Mouse (Mus musculus): ENCODE measurements around the gene Clrn2. TPM values are rescaled to one million over a fixed set of nuclear protein-coding genes. Genes with fewer than 3 reads are reported as not detected.

Gene Clrn2
- polyA plus RNA-seq, 1 experiment from 2014 or later = 0.86 TPM

DNA sequence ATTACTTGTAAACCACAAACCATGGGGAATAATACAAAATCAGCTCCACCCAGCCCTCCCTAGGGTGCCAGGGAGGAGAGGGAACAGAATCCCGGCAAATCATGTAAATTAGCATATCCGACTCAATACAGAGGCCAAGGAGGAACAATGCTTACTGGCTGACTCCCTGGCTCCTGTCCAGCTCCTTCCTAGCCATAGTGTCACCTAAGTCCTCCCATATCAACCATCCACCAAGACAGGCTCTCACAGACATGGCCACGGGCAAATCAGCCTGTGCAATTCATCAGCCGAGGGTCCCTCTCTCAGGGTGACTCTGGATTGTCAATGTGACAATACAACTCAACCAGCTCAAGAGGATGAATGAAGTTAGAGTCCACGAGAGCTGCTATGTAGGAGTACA lies 4.9 kb upstream of the Clrn2 start:
- Histone ChIP-seq H3K27ac (ENCODE audit: low read depth, low read length) (no peak overlapping the region), H3K4me2 (peak overlapping the region; percentile 68), H3K27me3 (ENCODE audit: control insufficient read depth, insufficient read depth, low read length) (no peaks in the 10 kb centered on the region), H3K9ac (ENCODE audit: low read length) (no peak overlapping the region), H3K4me3 (ENCODE audit: low read depth, low read length) (peak overlapping the region; percentile 47; the same call in 1 of the 2 replicates), H3K36me3 (ENCODE audit: control insufficient read depth, insufficient read depth, low read length) (no peaks in the 10 kb centered on the region; the same call in 1 of the 2 replicates), H3K4me1 (ENCODE audit: control insufficient read depth, insufficient read depth, low read length) (peaks cover 10% of the 10 kb centered on the region; the same call in 1 of the 2 replicates), H3K9me3 (ENCODE audit: control insufficient read depth, low read length) (no peaks in the 10 kb centered on the region)
- no peak for ATAC-seq (ENCODE audit: low FRiP score)
- WGBS = 39% methylated on average over 5 of the region's 5 CpGs
- DNase-seq (ENCODE audit: low spot score, missing footprints) = no peak

DNA sequence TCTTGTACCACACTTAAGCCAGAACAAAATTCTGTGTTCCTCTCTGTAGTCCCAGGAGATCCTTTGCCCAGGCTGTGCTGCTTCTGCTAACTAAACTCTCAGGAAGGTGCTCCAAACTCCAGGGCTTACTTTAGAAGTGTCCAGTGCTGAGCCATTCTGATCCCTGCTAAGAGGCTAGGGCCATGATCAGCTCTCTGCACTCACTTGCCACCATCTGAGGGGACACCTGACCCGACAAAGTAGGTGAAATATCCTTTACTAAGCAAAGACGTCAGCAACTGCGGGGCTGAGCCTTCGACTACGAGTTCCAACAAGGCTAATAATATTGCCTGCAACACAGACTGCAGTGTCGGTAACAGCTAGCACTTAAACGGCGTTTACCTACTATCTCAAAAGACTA lies 4.3 kb upstream of the Clrn2 start:
- Histone ChIP-seq H3K27me3 (ENCODE audit: control insufficient read depth, insufficient read depth, low read length) (no peaks in the 10 kb centered on the region), H3K9me3 (ENCODE audit: control insufficient read depth, low read length) (no peaks in the 10 kb centered on the region), H3K9ac (ENCODE audit: low read length) (peak overlapping the region; percentile 60; the same call in 1 of the 2 replicates), H3K4me3 (ENCODE audit: low read depth, low read length) (peak overlapping the region; percentile 47), H3K4me2 (peak overlapping the region; percentile 68), H3K4me1 (ENCODE audit: control insufficient read depth, insufficient read depth, low read length) (peaks cover 10% of the 10 kb centered on the region; the same call in 1 of the 2 replicates), H3K36me3 (ENCODE audit: control insufficient read depth, insufficient read depth, low read length) (no peaks in the 10 kb centered on the region; the same call in 1 of the 2 replicates), H3K27ac (ENCODE audit: low read depth, low read length) (no peak overlapping the region)
- 6% methylated on average over 8 of the region's 8 CpGs for WGBS
- DNase-seq (ENCODE audit: low spot score, missing footprints) = no peak
- no peak for ATAC-seq (ENCODE audit: low FRiP score)

DNA sequence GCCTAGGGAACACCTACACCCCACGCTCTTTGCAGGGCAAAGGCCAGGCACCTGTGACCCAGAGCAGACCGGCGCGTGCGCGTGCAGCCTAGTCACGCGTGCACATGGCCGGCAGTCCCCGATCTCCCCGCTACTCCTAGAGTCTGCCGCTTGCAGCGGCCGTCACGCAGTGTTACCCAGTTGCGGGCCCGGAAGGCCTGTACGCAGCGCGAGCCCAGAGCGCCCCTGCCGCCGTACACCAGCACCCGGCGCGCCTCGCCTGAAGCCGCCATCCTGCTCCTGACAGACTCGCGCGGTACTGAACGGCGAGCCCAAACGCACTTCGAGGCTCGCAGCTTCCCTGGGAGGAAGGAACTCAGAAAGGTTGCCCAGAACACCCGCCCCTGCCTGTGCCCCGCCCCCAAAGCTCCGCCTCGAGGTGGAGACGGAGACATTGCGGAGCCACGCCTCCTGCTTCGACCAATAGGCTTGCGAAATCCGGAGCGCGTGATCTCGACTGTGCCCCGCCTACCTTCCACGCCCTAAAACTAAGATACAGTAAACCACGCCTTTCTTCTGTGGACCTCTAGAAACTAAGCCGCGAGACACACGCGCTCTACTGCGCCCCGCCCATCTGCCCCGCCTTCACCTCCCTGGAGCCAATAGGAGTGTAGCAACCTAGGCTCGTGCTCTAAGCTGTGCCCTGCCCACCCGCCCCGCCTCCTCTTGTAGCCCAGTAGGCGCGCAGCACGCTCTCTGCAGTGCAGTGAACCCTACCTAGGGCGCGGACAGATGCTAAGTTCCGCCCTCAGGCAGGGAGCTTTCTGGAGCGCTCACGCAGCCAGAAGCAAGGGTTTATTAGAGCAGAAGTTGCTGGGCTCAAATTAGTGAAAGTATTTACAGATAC lies 3.5 kb upstream of the Clrn2 start, which contains the start of gene Qdpr:
TSS of gene Qdpr (minus strand) at position 406 of the 886 bp plus-strand sequence.
- H3K36me3 ChIP-seq (ENCODE audit: control insufficient read depth, insufficient read depth, low read length) = no peaks in the 10 kb centered on the region
- under 1% methylated on average over 70 of the region's 70 CpGs for WGBS
- H3K9ac ChIP-seq (ENCODE audit: low read length) = peak within 1 kb of the TSS; percentile 60
- H3K9me3 ChIP-seq (ENCODE audit: control insufficient read depth, low read length) = no peaks in the 10 kb centered on the region
- H3K27me3 ChIP-seq (ENCODE audit: control insufficient read depth, insufficient read depth, low read length) = no peaks in the 10 kb centered on the region
- H3K27ac ChIP-seq (ENCODE audit: low read depth, low read length) = 0 out of 2 replicates have a peak within 1 kb of the TSS, but pooled peaks have one; percentile 12
- peak; percentile 99 for DNase-seq (ENCODE audit: low spot score, missing footprints)
- ATAC-seq (ENCODE audit: low FRiP score) = peak; percentile 99
- peak within 1 kb of the TSS; percentile 68 for H3K4me2 ChIP-seq
- H3K4me1 ChIP-seq (ENCODE audit: control insufficient read depth, insufficient read depth, low read length) = peaks cover 10% of the 10 kb centered on the region; the same call in 1 of the 2 replicates
- peak within 1 kb of the TSS; percentile 47 for H3K4me3 ChIP-seq (ENCODE audit: low read depth, low read length)

DNA sequence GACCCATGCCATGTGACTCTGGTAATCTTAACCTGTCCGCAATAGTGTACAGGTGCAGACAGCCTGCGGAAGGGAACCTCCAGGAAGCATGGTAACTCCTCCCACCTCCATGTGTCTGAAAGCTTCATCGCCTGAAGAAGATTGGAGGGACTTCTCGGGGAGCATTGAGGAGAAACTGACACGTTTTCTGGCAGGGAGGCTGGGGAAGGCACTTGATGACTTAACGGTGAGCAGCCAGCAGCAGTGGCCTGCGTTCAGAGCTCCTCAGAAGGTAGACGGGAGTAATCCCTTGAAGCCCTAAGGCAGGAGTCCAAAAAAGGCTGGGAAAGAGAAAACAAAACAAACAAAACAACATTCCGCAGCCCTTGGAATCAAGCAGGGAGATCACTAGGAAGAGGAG lies 905 bp downstream of the Clrn2 start:
- no peaks in the 10 kb centered on the region for H3K9me3 ChIP-seq (ENCODE audit: control insufficient read depth, low read length)
- no peaks in the 10 kb centered on the region for H3K36me3 ChIP-seq (ENCODE audit: control insufficient read depth, insufficient read depth, low read length)
- WGBS = 52% methylated on average over 9 of the region's 9 CpGs

DNA sequence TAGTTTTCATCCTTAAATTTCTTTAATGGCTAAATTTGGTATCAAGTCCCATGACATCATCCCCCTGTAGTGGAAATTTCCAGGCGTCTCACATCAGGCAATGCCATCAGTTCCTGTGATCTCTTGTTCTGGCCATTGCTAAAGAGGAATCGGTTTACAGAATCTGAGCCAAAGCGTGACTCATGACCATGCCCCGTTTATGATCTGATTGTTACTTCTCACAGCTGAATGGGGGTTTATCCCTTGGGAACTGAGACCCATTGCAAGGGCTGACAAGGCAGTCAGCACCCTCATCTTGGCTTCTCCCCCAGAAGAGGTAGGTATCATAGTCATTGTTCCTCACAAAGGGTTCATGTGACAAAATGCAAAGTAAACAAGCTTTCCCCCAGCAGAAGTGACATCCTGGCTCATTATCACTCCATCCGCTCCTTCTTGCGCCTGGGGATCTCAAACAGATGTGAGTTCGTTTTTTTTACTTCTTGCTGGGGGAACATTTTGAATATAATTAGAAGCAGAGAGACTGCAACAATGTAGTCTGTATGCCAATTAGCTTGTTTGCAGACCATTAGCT lies 19.4 kb downstream of the Clrn2 start:
- H3K4me3 ChIP-seq (ENCODE audit: low read depth, low read length) = no peak overlapping the region
- no peak overlapping the region for H3K9ac ChIP-seq (ENCODE audit: low read length)
- no peaks in the 10 kb centered on the region for H3K4me1 ChIP-seq (ENCODE audit: control insufficient read depth, insufficient read depth, low read length)
- no peak overlapping the region for H3K27ac ChIP-seq (ENCODE audit: low read depth, low read length)
- H3K9me3 ChIP-seq (ENCODE audit: control insufficient read depth, low read length) = no peaks in the 10 kb centered on the region
- no peak for DNase-seq (ENCODE audit: low spot score, missing footprints)
- H3K4me2 ChIP-seq = no peak overlapping the region
- H3K27me3 ChIP-seq (ENCODE audit: control insufficient read depth, insufficient read depth, low read length) = no peaks in the 10 kb centered on the region
- H3K36me3 ChIP-seq (ENCODE audit: control insufficient read depth, insufficient read depth, low read length) = no peaks in the 10 kb centered on the region
- 62% methylated on average over 7 of the region's 7 CpGs for WGBS
- no peak for ATAC-seq (ENCODE audit: low FRiP score)

More for the DNA sequence above, 905 bp downstream of the Clrn2 start:
- DNase-seq (ENCODE audit: low spot score, missing footprints) (no peak), ATAC-seq (ENCODE audit: low FRiP score) (no peak)
- H3K4me3 ChIP-seq (ENCODE audit: low read depth, low read length) = no peak overlapping the region
- no peak overlapping the region for H3K4me2 ChIP-seq
- H3K4me1 ChIP-seq (ENCODE audit: control insufficient read depth, insufficient read depth, low read length) = 0 out of 2 replicates have a peak, but pooled peaks cover 3% of the 10 kb centered on the region
- H3K27ac ChIP-seq (ENCODE audit: low read depth, low read length) = no peak overlapping the region
- no peak overlapping the region for H3K9ac ChIP-seq (ENCODE audit: low read length)
- H3K27me3 ChIP-seq (ENCODE audit: control insufficient read depth, insufficient read depth, low read length) = no peaks in the 10 kb centered on the region

DNA sequence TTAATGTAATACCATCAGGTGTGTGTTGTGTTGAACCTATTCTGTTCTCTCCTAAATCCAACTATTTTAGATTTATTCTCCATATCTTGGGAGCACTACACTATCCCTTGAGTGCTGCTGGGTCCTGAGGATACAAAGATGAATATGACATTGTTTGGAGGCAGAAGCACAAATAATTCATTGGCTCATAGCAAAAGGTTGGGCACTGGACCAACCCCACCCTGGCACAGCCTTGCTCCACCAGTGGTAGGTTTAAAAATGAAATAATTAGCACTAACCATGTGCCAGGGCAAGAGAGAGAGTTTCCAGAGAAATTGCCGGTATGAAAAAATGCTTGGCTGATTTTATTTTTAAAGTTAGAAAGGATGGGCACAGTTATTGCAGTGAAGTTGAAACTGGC lies 20.0 kb downstream of the Clrn2 start:
- H3K4me1 ChIP-seq (ENCODE audit: control insufficient read depth, insufficient read depth, low read length) = no peaks in the 10 kb centered on the region
- DNase-seq (ENCODE audit: low spot score, missing footprints) (no peak), ATAC-seq (ENCODE audit: low FRiP score) (no peak)
- H3K27ac ChIP-seq (ENCODE audit: low read depth, low read length) = no peak overlapping the region
- 87% methylated on average over 1 of the region's 1 CpGs for WGBS
- no peak overlapping the region for H3K9ac ChIP-seq (ENCODE audit: low read length)
- H3K4me3 ChIP-seq (ENCODE audit: low read depth, low read length) = no peak overlapping the region
- H3K27me3 ChIP-seq (ENCODE audit: control insufficient read depth, insufficient read depth, low read length) = no peaks in the 10 kb centered on the region
- H3K36me3 ChIP-seq (ENCODE audit: control insufficient read depth, insufficient read depth, low read length) = no peaks in the 10 kb centered on the region
- H3K9me3 ChIP-seq (ENCODE audit: control insufficient read depth, low read length) = no peaks in the 10 kb centered on the region
- H3K4me2 ChIP-seq = no peak overlapping the region

DNA sequence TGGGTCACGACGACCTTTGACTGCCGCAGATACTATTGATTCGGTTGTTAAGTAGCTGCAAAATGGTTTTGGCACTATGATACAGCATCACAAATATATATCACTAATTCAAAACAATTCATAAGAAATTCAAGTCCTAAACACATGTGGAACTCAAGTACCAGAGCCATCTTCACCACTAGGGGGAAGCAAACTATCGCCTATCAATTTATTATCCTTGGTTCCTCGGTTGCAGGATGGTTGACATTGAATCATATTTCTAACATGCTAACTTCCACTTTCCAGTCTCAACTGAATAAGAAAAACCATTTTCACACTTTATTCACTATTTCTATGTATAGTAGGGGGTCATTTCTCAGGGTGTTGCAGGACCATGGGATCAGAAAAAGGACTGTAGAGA lies 20.7 kb downstream of the Clrn2 start:
- ATAC-seq (ENCODE audit: low FRiP score) = peak; percentile 55
- peak; percentile 94 for DNase-seq (ENCODE audit: low spot score, missing footprints)

DNA sequence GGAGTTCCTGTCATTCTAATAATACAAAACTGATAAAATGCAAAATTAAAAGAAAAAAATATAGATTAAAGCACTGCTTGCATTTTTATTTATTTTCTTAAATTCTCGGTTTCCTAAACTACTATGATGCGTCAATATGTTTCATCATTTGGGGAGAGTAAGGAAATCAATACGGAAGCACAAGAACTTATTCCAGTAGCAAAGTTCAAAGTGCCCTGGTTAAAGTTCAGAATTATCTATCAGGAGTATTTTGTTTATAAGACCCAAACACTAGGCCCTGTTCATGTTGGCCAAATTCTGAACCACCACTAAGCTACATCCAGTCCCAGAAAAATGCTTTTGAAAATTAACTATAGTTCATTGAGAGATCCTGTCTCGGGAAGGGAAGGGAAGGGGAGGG lies 21.2 kb downstream of the Clrn2 start:
- no peak overlapping the region for H3K4me2 ChIP-seq
- no peak overlapping the region for H3K4me3 ChIP-seq (ENCODE audit: low read depth, low read length)
- no peaks in the 10 kb centered on the region for H3K36me3 ChIP-seq (ENCODE audit: control insufficient read depth, insufficient read depth, low read length)
- no peak for ATAC-seq (ENCODE audit: low FRiP score)
- H3K9me3 ChIP-seq (ENCODE audit: control insufficient read depth, low read length) = no peaks in the 10 kb centered on the region
- no peak overlapping the region for H3K9ac ChIP-seq (ENCODE audit: low read length)
- no peak overlapping the region for H3K27ac ChIP-seq (ENCODE audit: low read depth, low read length)
- H3K4me1 ChIP-seq (ENCODE audit: control insufficient read depth, insufficient read depth, low read length) = no peaks in the 10 kb centered on the region
- 82% methylated on average over 3 of the region's 4 CpGs for WGBS
- no peaks in the 10 kb centered on the region for H3K27me3 ChIP-seq (ENCODE audit: control insufficient read depth, insufficient read depth, low read length)
- DNase-seq (ENCODE audit: low spot score, missing footprints) = no peak

More for the DNA sequence above, 20.7 kb downstream of the Clrn2 start:
- no peak overlapping the region for H3K27ac ChIP-seq (ENCODE audit: low read depth, low read length)
- no peak overlapping the region for H3K4me2 ChIP-seq
- no peak overlapping the region for H3K9ac ChIP-seq (ENCODE audit: low read length)
- no peaks in the 10 kb centered on the region for H3K9me3 ChIP-seq (ENCODE audit: control insufficient read depth, low read length)
- 32% methylated on average over 6 of the region's 6 CpGs for WGBS
- no peaks in the 10 kb centered on the region for H3K4me1 ChIP-seq (ENCODE audit: control insufficient read depth, insufficient read depth, low read length)
- no peaks in the 10 kb centered on the region for H3K27me3 ChIP-seq (ENCODE audit: control insufficient read depth, insufficient read depth, low read length)
- H3K36me3 ChIP-seq (ENCODE audit: control insufficient read depth, insufficient read depth, low read length) = no peaks in the 10 kb centered on the region
- H3K4me3 ChIP-seq (ENCODE audit: low read depth, low read length) = no peak overlapping the region

DNA sequence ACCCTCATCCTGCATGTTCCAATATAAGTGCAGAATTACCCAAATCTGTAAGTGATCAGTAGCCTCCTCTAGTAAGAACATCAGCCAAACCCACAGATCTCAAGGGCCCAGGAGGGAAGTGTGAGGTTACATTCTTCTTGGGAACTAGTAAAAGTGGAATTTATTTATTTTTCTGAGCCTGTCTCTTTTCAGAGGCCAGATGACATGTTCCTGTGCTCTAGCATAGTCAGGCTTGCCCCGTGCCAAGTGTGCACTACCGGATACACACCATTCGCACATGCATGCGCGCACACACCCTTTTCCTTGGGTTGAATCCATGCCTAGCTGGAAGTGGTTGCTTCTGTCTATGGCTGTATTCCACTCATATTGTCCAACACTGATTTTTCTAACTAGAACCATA lies 22.2 kb downstream of the Clrn2 start:
- no peak for DNase-seq (ENCODE audit: low spot score, missing footprints)
- ATAC-seq (ENCODE audit: low FRiP score) = no peak
- H3K27ac ChIP-seq (ENCODE audit: low read depth, low read length) = no peak overlapping the region
- H3K27me3 ChIP-seq (ENCODE audit: control insufficient read depth, insufficient read depth, low read length) = no peaks in the 10 kb centered on the region
- no peaks in the 10 kb centered on the region for H3K4me1 ChIP-seq (ENCODE audit: control insufficient read depth, insufficient read depth, low read length)
- WGBS = 95% methylated on average over 5 of the region's 5 CpGs
- H3K4me3 ChIP-seq (ENCODE audit: low read depth, low read length) = no peak overlapping the region
- no peaks in the 10 kb centered on the region for H3K9me3 ChIP-seq (ENCODE audit: control insufficient read depth, low read length)
- no peak overlapping the region for H3K4me2 ChIP-seq
- no peak overlapping the region for H3K9ac ChIP-seq (ENCODE audit: low read length)
- H3K36me3 ChIP-seq (ENCODE audit: control insufficient read depth, insufficient read depth, low read length) = no peaks in the 10 kb centered on the region
